ENCODE assay signal across 30 mouse cellular contexts in the genomic region with DNA sequence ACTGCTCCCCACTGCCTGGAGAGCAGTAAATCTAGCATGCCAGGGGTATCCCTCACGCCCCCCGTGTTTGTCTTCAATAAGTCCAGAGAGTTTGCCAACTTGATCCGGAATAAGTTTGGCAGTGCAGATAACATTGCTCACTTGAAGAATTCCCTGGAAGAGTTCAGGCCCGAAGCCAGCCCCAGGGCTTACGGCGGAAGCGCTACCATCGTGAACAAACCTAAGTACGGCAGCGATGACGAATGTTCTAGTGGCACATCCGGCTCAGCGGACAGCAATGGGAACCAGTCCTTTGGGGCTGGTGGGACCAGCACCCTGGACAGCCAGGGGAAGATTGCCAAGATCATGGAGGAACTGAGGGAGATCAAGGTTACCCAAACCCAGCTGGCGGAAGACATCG.
"Had no signal": no experiment of that assay in that cellular context is flagged by ENCODE, and none has a peak within 500 bp of the region (broad histone marks: within the 10 kb centered on the region; RNA-seq: fewer than 3 reads in every experiment).

No protein-coding gene starts in this region.

- DNase-seq: heart, postnatal 10 days; heart, postnatal 14 days; heart, postnatal 36 days; kidney, adult 11 months; kidney, adult 18-20 months; kidney, adult 2 months; kidney, adult 8-10 months; kidney, adult 9 months; kidney, postnatal 10 days; kidney, postnatal 14 days; kidney, postnatal 25 days; kidney, postnatal 36 days; kidney, postnatal 4 days; layer of hippocampus, adult 9-11 months; layer of hippocampus, postnatal 36 days had no signal

- H3K27ac ChIP-seq: heart, embryonic 10.5 days; heart, embryonic 13.5 days; heart, embryonic 15.5 days; hindbrain, embryonic 10.5 days; hindbrain, embryonic 12.5 days; hindbrain, embryonic 13.5 days; hindbrain, embryonic 14.5 days; hindbrain, embryonic 15.5 days; hindbrain, postnatal 0 days; intestine, embryonic 15.5 days; kidney, embryonic 15.5 days; kidney, postnatal 0 days; layer of hippocampus, adult 2 months; left cerebral cortex, adult 2 months had no signal

- H3K4me3 ChIP-seq: heart, embryonic 10.5 days; heart, embryonic 12.5 days; heart, embryonic 13.5 days; heart, embryonic 15.5 days; hindbrain, embryonic 10.5 days; hindbrain, embryonic 12.5 days; hindbrain, embryonic 13.5 days; hindbrain, embryonic 15.5 days; intestine, embryonic 15.5 days; kidney, embryonic 15.5 days; layer of hippocampus, adult 2 months; left cerebral cortex, adult 2 months had no signal
